Mouse (Mus musculus): ENCODE measurements around the gene Dock6.

DNA sequence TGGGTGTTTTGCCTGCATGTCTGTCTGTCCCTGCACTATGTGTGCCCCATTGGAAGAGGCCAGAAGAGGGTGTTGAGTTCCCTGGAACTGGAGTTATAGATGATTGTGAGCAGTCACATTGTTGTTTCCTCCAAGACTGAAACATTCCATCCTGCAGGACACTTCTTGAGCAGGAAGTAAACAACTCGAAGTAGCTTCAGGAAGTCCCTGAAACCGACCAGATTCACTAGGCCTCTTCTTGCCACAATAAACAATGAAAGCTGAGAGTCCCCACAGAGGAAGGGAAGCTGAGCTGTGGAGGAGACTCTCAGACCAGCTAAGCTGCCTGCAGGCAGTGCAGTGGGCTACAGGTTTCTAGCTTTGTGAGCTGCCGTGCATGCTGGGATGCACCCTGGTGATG lies 74.7 kb downstream of the Dock6 start:
- TF ChIP-seq CTCF (IDR thresholded peaks at IDR 0.05; ENCODE audit: extremely low read depth, insufficient read depth, insufficient read length, insufficient replicate concordance) (no peak), POLR2A (IDR thresholded peaks at IDR 0.05; ENCODE audit: low read depth, low read length) (no peak)
